Comparison of ENCODE assay signal across 10 mouse cellular contexts in the genomic region with DNA sequence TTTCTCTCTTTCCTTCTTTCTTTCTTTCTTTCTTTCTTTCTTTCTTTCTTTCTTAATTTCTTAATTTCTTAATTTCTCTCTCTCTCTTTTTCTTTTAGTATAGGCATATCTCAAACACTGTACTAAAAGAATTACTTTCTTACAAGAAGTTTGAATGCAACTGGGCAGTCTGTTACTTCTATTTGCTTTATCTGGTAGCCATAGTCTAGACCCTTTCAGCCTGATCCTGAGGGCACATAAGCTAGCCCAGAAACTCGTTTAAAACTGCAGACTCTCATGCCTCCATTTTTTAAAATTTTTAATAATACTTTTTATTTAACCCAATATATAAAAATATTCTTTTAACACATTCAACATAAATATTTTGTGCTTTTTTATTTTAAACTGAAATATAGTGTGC. TPM values are rescaled to one million over a fixed set of nuclear protein-coding genes. Genes with fewer than 3 reads are reported as not detected.
DNase-seq lines count a peak whose midpoint lies in the region; ATAC-seq and TF ChIP-seq lines count a peak whose summit lies in the region.
"Had no signal": no experiment of that assay in that cellular context is flagged by ENCODE, and none has a peak within 500 bp of the region (broad histone marks: within the 10 kb centered on the region; RNA-seq: fewer than 3 reads in every experiment).

No protein-coding gene starts in this region.

- no peaks in the 10 kb centered on the region for H3K9me3 ChIP-seq in heart, embryonic 12.5 days (replicated peaks)
- no peaks in the 10 kb centered on the region for H3K9me3 ChIP-seq in G1E (replicated peaks)
- H3K9me3 ChIP-seq in hindbrain, embryonic 11.5 days (ENCODE audit: control insufficient read depth, low read length): no peaks in the 10 kb centered on the region

- no peak overlapping the region for H3K27ac ChIP-seq in heart, embryonic 12.5 days (ENCODE audit: poor library complexity, severe bottlenecking)
- H3K27ac ChIP-seq in hindbrain, embryonic 11.5 days (ENCODE audit: low read depth, low read length): no peak overlapping the region
- peak overlapping the region; percentile 97 for H3K27ac ChIP-seq in macrophage

- peaks cover 9% of the 10 kb centered on the region; the same call in 1 of the 2 replicates for H3K79me2 ChIP-seq in macrophage (ENCODE audit: inconsistent target)

- 36% methylated on average over 1 of the region's 1 CpGs for WGBS in heart, embryonic 12.5 days
- WGBS in hindbrain, embryonic 11.5 days: 25% methylated on average over 1 of the region's 1 CpGs
- WGBS in macrophage (ENCODE audit: missing documents): 36% methylated on average over 1 of the region's 1 CpGs

- H3K9ac ChIP-seq in heart, embryonic 12.5 days: no peak overlapping the region
- no peak overlapping the region for H3K9ac ChIP-seq in hindbrain, embryonic 11.5 days (ENCODE audit: low read depth, low read length)

- no peaks in the 10 kb centered on the region; the same call in 1 of the 2 replicates for H3K27me3 ChIP-seq in heart, embryonic 12.5 days (replicated peaks)
- H3K27me3 ChIP-seq in G1E (ENCODE audit: insufficient read depth, low read length): peaks cover 5% of the 10 kb centered on the region; the same call in 1 of the 2 replicates
- no peaks in the 10 kb centered on the region for H3K27me3 ChIP-seq in hindbrain, embryonic 11.5 days (ENCODE audit: control insufficient read depth, insufficient read depth, low read length)

- H3K4me1 ChIP-seq in heart, embryonic 12.5 days (replicated peaks): peaks cover 16% of the 10 kb centered on the region
- peaks cover 44% of the 10 kb centered on the region for H3K4me1 ChIP-seq in G1E (ENCODE audit: insufficient read depth, low read depth, low read length)
- 0 out of 2 replicates have a peak, but pooled peaks cover 2% of the 10 kb centered on the region for H3K4me1 ChIP-seq in hindbrain, embryonic 11.5 days (replicated peaks; ENCODE audit: control insufficient read depth, insufficient read depth, low read length)

- no peak for DNase-seq in heart, postnatal 4 days
- no peak for DNase-seq in G1E (ENCODE audit: low spot score)
- DNase-seq in hindbrain, embryonic 11.5 days (ENCODE audit: low spot score): no peak
- DNase-seq in urinary bladder, postnatal 36 days (ENCODE audit: low spot score in 2 of 2): no peak
- no peak for DNase-seq in layer of hippocampus, adult 8-10 months (ENCODE audit: low spot score in 2 of 2)

- peak overlapping the region; percentile 79; the same call in 1 of the 2 replicates for H3K4me3 ChIP-seq in heart, embryonic 12.5 days
- H3K4me3 ChIP-seq in G1E (ENCODE audit: low read depth, low read length): peak overlapping the region; percentile 40; the same call in 1 of the 2 replicates
- H3K4me3 ChIP-seq in hindbrain, embryonic 11.5 days (ENCODE audit: low read depth, low read length): no peak overlapping the region
- H3K4me3 ChIP-seq in macrophage (ENCODE audit: inconsistent target): peak overlapping the region; percentile 68

- peak overlapping the region; percentile 42 for H3K4me2 ChIP-seq in heart, embryonic 12.5 days
- H3K4me2 ChIP-seq in hindbrain, embryonic 11.5 days (replicated peaks; ENCODE audit: low read depth, low read length): peak overlapping the region; percentile 40

- H3K36me3 ChIP-seq in heart, embryonic 12.5 days: peaks cover 33% of the 10 kb centered on the region
- H3K36me3 ChIP-seq in G1E (replicated peaks) (peaks cover 38% of the 10 kb centered on the region), macrophage (ENCODE audit: inconsistent target) (peaks cover 29% of the 10 kb centered on the region)
- H3K36me3 ChIP-seq in hindbrain, embryonic 11.5 days (ENCODE audit: control insufficient read depth, insufficient read depth, low read length): peaks cover 6% of the 10 kb centered on the region; the same call in 1 of the 2 replicates

- TF ChIP-seq CTCF in G1E (IDR thresholded peaks at IDR 0.05; ENCODE audit: low read depth, low read length): no peak

- ATAC-seq in heart, embryonic 12.5 days (ENCODE audit: insufficient number of reproducible peaks, low FRiP score): no peak
- ATAC-seq in G1E (ENCODE audit: extremely low read depth, insufficient number of reproducible peaks, low FRiP score, poor library complexity, severe bottlenecking): no peak
- ATAC-seq in hindbrain, embryonic 11.5 days (ENCODE audit: low FRiP score): no peak
- ATAC-seq in megakaryocyte-erythroid progenitor cell, adult 5-6 weeks (replicated peaks; ENCODE audit: low FRiP score, low TSS enrichment, poor library complexity, severe bottlenecking): no peak

RNA-seq across cellular contexts. Expression of a gene that starts 0.6 kb away (rescaled TPM):
- 17.8 and 20.5 TPM in 2 replicates for polyA plus RNA-seq in heart, embryonic 12.5 days (2016; fragmentation: Nextera tagmentation; extraction: Ambion mirVana)
- 10 to 100 TPM; 14.9 to 16.3 TPM for total RNA-seq in heart, postnatal 4 days (2021)
- total RNA-seq in G1E (2014; fragmentation: Nextera tagmentation) (5.2 and 7.0 TPM in 2 replicates), G1E (2017) (17.2 and 19.7 TPM in 2 replicates)
- polyA plus RNA-seq in G1E (2012) (6.4 and 7.1 TPM in 2 replicates), macrophage (2018) (10.9 to 13.2 TPM (median 11.6 TPM) in 3 replicates)
- 27.8 and 37.7 TPM in 2 replicates for polyA plus RNA-seq in hindbrain, embryonic 11.5 days (2014; fragmentation: Nextera tagmentation; extraction: Ambion mirVana)
- 10 to 100 TPM in 20 of 26 experiments, 1 to 10 TPM in 6; 4.1 to 47.2 (median 23.0) TPM for total RNA-seq in macrophage (2018; cell fraction: chromatin; rRNA removed)
- total RNA-seq in macrophage (2018; cell fraction: cytosol; rRNA removed): 10 to 100 TPM in 7 of 26 experiments, 1 to 10 TPM in 19; 1.7 to 14.0 (median 8.5) TPM
- 10 to 100 TPM in 16 of 26 experiments, 1 to 10 TPM in 10; 3.9 to 36.4 (median 12.4) TPM for total RNA-seq in macrophage (2018; cell fraction: nucleus; rRNA removed)
- 35.8 and 38.7 TPM in 2 replicates for total RNA-seq in megakaryocyte-erythroid progenitor cell, adult 5-6 weeks (2014; fragmentation: Nextera tagmentation)
- total RNA-seq in megakaryocyte-erythroid progenitor cell, adult 5-6 weeks (2017): 17.2 and 36.1 TPM in 2 replicates
- total RNA-seq in layer of hippocampus, adult 8-10 months (2022): 10 to 100 TPM; 39.7 to 43.9 (median 41.9) TPM

RNA-seq across cellular contexts. Expression of a gene that starts 5.7 kb away (rescaled TPM):
- polyA plus RNA-seq in heart, embryonic 12.5 days (2016; fragmentation: Nextera tagmentation; extraction: Ambion mirVana): not detected in 2 replicates
- under 1 TPM in 1 of 2 experiments, not detected in 1; 0.29 TPM for total RNA-seq in heart, postnatal 4 days (2021)
- total RNA-seq in G1E (2014; fragmentation: Nextera tagmentation) (not detected in 2 replicates), G1E (2017) (0.33 and 0.58 TPM in 2 replicates)
- polyA plus RNA-seq in G1E (2012) (0.23 and 0.27 TPM in 2 replicates), macrophage (2018) (not detected in 3 replicates)
- polyA plus RNA-seq in hindbrain, embryonic 11.5 days (2014; fragmentation: Nextera tagmentation; extraction: Ambion mirVana): 0.86 and 1.8 TPM in 2 replicates
- total RNA-seq in macrophage (2018; cell fraction: chromatin; rRNA removed): under 1 TPM in 1 of 26 experiments, not detected in 25; 0.78 TPM
- not detected for total RNA-seq in macrophage (2018; cell fraction: cytosol; rRNA removed)
- total RNA-seq in macrophage (2018; cell fraction: nucleus; rRNA removed): not detected
- total RNA-seq in megakaryocyte-erythroid progenitor cell, adult 5-6 weeks (2014; fragmentation: Nextera tagmentation): not detected in 2 replicates
- total RNA-seq in megakaryocyte-erythroid progenitor cell, adult 5-6 weeks (2017): 0.80 TPM in 1 of 2 replicates, not detected in the other
- 1 to 10 TPM in 2 of 4 experiments, under 1 TPM in 2; 0.90 to 2.0 (median 1.4) TPM for total RNA-seq in layer of hippocampus, adult 8-10 months (2022)
- total RNA-seq: granulocyte monocyte progenitor cell, adult 5-6 weeks had no signal
- polyA plus RNA-seq: CD4-positive, CD25-positive, alpha-beta regulatory T cell, adult 4 months had no signal

RNA-seq across cellular contexts. Expression of a gene that starts 9.0 kb away (rescaled TPM):
- polyA plus RNA-seq in heart, embryonic 12.5 days (2016; fragmentation: Nextera tagmentation; extraction: Ambion mirVana): 0.64 and 0.77 TPM in 2 replicates
- under 1 TPM; 0.34 to 0.91 TPM for total RNA-seq in heart, postnatal 4 days (2021)
- total RNA-seq in G1E (2014; fragmentation: Nextera tagmentation) (not detected in 2 replicates), G1E (2017) (0.11 and 0.29 TPM in 2 replicates)
- polyA plus RNA-seq in G1E (2012) (not detected in 2 replicates), macrophage (2018) (not detected in 3 replicates)
- 6.4 and 9.2 TPM in 2 replicates for polyA plus RNA-seq in hindbrain, embryonic 11.5 days (2014; fragmentation: Nextera tagmentation; extraction: Ambion mirVana)
- total RNA-seq in macrophage (2018; cell fraction: chromatin; rRNA removed): 1 to 10 TPM in 1 of 26 experiments, under 1 TPM in 10, not detected in 15; 0.09 to 1.2 (median 0.42) TPM
- under 1 TPM in 3 of 26 experiments, not detected in 23; 0.03 to 0.05 (median 0.04) TPM for total RNA-seq in macrophage (2018; cell fraction: cytosol; rRNA removed)
- total RNA-seq in macrophage (2018; cell fraction: nucleus; rRNA removed): under 1 TPM in 7 of 26 experiments, not detected in 19; 0.06 to 0.21 (median 0.15) TPM
- not detected in 2 replicates for total RNA-seq in megakaryocyte-erythroid progenitor cell, adult 5-6 weeks (2014; fragmentation: Nextera tagmentation)
- not detected in 2 replicates for total RNA-seq in megakaryocyte-erythroid progenitor cell, adult 5-6 weeks (2017)
- 100 to 1,000 TPM; 134 to 172 (median 153) TPM for total RNA-seq in layer of hippocampus, adult 8-10 months (2022)
- total RNA-seq: granulocyte monocyte progenitor cell, adult 5-6 weeks had no signal

RNA-seq across cellular contexts. Expression of a gene that starts 9.2 kb away (rescaled TPM):
- 71.9 and 73.7 TPM in 2 replicates for polyA plus RNA-seq in heart, embryonic 12.5 days (2016; fragmentation: Nextera tagmentation; extraction: Ambion mirVana)
- 10 to 100 TPM; 46.5 to 49.3 TPM for total RNA-seq in heart, postnatal 4 days (2021)
- total RNA-seq in G1E (2014; fragmentation: Nextera tagmentation) (17.8 and 19.6 TPM in 2 replicates), G1E (2017) (13.3 and 13.9 TPM in 2 replicates)
- polyA plus RNA-seq in G1E (2012) (58.3 and 69.2 TPM in 2 replicates), macrophage (2018) (7.0 to 22.6 TPM (median 15.0 TPM) in 3 replicates)
- 60.1 and 64.6 TPM in 2 replicates for polyA plus RNA-seq in hindbrain, embryonic 11.5 days (2014; fragmentation: Nextera tagmentation; extraction: Ambion mirVana)
- 1 to 10 TPM in 20 of 26 experiments, under 1 TPM in 6; 0.60 to 7.0 (median 2.1) TPM for total RNA-seq in macrophage (2018; cell fraction: chromatin; rRNA removed)
- 10 to 100 TPM in 15 of 26 experiments, 1 to 10 TPM in 11; 5.4 to 17.1 (median 11.1) TPM for total RNA-seq in macrophage (2018; cell fraction: cytosol; rRNA removed)
- total RNA-seq in macrophage (2018; cell fraction: nucleus; rRNA removed): 10 to 100 TPM in 3 of 26 experiments, 1 to 10 TPM in 23; 1.8 to 15.1 (median 4.9) TPM
- total RNA-seq in megakaryocyte-erythroid progenitor cell, adult 5-6 weeks (2014; fragmentation: Nextera tagmentation): 32.8 and 43.6 TPM in 2 replicates
- total RNA-seq in megakaryocyte-erythroid progenitor cell, adult 5-6 weeks (2017): 21.9 and 23.4 TPM in 2 replicates
- 10 to 100 TPM; 54.8 to 62.3 (median 57.7) TPM for total RNA-seq in layer of hippocampus, adult 8-10 months (2022)

RNA-seq across cellular contexts. Expression of a gene that starts 9.3 kb away (rescaled TPM):
- 22.2 and 22.5 TPM in 2 replicates for polyA plus RNA-seq in heart, embryonic 12.5 days (2016; fragmentation: Nextera tagmentation; extraction: Ambion mirVana)
- 10 to 100 TPM; 17.3 to 19.3 TPM for total RNA-seq in heart, postnatal 4 days (2021)
- total RNA-seq in G1E (2014; fragmentation: Nextera tagmentation): 21.7 and 37.2 TPM in 2 replicates
- 17.4 and 18.4 TPM in 2 replicates for total RNA-seq in G1E (2017)
- polyA plus RNA-seq in G1E (2012): 17.1 and 19.7 TPM in 2 replicates
- 17.5 and 19.9 TPM in 2 replicates for polyA plus RNA-seq in hindbrain, embryonic 11.5 days (2014; fragmentation: Nextera tagmentation; extraction: Ambion mirVana)
- 10 to 100 TPM; 26.5 to 93.8 (median 57.3) TPM for total RNA-seq in macrophage (2018; cell fraction: chromatin; rRNA removed)
- total RNA-seq in macrophage (2018; cell fraction: cytosol; rRNA removed): 10 to 100 TPM in 4 of 26 experiments, 1 to 10 TPM in 22; 3.0 to 12.4 (median 7.3) TPM
- total RNA-seq in macrophage (2018; cell fraction: nucleus; rRNA removed): 10 to 100 TPM; 12.2 to 65.4 (median 33.9) TPM
- polyA plus RNA-seq in macrophage (2018): 7.7 to 13.8 TPM (median 10.3 TPM) in 3 replicates
- total RNA-seq in megakaryocyte-erythroid progenitor cell, adult 5-6 weeks (2014; fragmentation: Nextera tagmentation): 47.7 and 60.9 TPM in 2 replicates
- 10.5 and 20.8 TPM in 2 replicates for total RNA-seq in megakaryocyte-erythroid progenitor cell, adult 5-6 weeks (2017)
- total RNA-seq in layer of hippocampus, adult 8-10 months (2022): 10 to 100 TPM; 31.0 to 44.2 (median 38.4) TPM

Comparison
In these comparisons a context has a peak if more than half of its experiments do, and no peak if none do; other contexts are left out.
1. RNA of a gene that starts 9.0 kb away (total RNA-seq): 134 to 172 TPM in layer of hippocampus, adult 8-10 months; 0.34 to 0.91 TPM in heart, postnatal 4 days, 0.11 to 0.29 TPM in G1E and not detected in megakaryocyte-erythroid progenitor cell, adult 5-6 weeks; every median in the first group is over 10 times any median in the second.